Mouse (Mus musculus) testis, adult 2 months (tissue): ENCODE results near the gene Map3k10. TPM values are rescaled to one million over a fixed set of nuclear protein-coding genes. Genes with fewer than 3 reads are reported as not detected.
"Not testable (repeated sequence)": the region's sequence is repeated elsewhere in the genome, so short reads cannot be mapped to it uniquely, and the experiment has no call there.

ENCODE experiments used
- H3K27ac ChIP-seq: fragments of 200-500 bp; 2 replicates; pipeline ENCODE4 v1.5.1; 2012; ENCODE audit warnings: low read depth, low read length; ENCODE audit not compliant: control insufficient read depth, insufficient read depth
- H3K27me3 ChIP-seq: fragments of 200-500 bp; 2 replicates; pipeline ENCODE4 v1.6.1; 2012; ENCODE audit warnings: mild to moderate bottlenecking, low read length, moderate library complexity; ENCODE audit not compliant: control insufficient read depth, insufficient read depth
- H3K36me3 ChIP-seq: fragments of 200-500 bp; 2 replicates; pipeline ENCODE4 v1.6.1; 2012; ENCODE audit warnings: mild to moderate bottlenecking, low read length; ENCODE audit not compliant: control insufficient read depth, insufficient read depth
- H3K4me1 ChIP-seq: fragments of 200-500 bp; 2 replicates; pipeline ENCODE4 v1.6.1; 2012; ENCODE audit warnings: low read length; ENCODE audit not compliant: control insufficient read depth, insufficient read depth
- H3K4me3 ChIP-seq: fragments of 200-500 bp; 2 replicates; pipeline ENCODE4 v1.5.1; 2012; ENCODE audit warnings: low read depth, mild to moderate bottlenecking, low read length, moderate library complexity, mixed read lengths; ENCODE audit not compliant: control insufficient read depth
- CTCF ChIP-seq: fragments of 200-500 bp; IDR thresholded peaks from 2 replicates; pipeline ENCODE4 v1.5.1; 2012; ENCODE audit warnings: low read depth, mild to moderate bottlenecking, inconsistent platforms, low read length, moderate library complexity; ENCODE audit not compliant: control insufficient read depth, insufficient read depth, insufficient replicate concordance
- POLR2A ChIP-seq: fragments of 200-500 bp; IDR thresholded peaks from 2 replicates; pipeline ENCODE4 v1.6.1; 2012; ENCODE audit warnings: low read depth, mild to moderate bottlenecking, inconsistent platforms, low read length, moderate library complexity; ENCODE audit not compliant: control insufficient read depth
- polyA plus RNA-seq: library from polyadenylated mRNA; depleted of rRNA; stranded (reverse); fragments of >200 nt; gene quantifications from 2 replicates; pipeline ENCODE4 v1.2.3, GENCODE M21; 2012

Map3k10 gene
- polyA plus RNA-seq, 1 experiment: 26.6 TPM

DNA sequence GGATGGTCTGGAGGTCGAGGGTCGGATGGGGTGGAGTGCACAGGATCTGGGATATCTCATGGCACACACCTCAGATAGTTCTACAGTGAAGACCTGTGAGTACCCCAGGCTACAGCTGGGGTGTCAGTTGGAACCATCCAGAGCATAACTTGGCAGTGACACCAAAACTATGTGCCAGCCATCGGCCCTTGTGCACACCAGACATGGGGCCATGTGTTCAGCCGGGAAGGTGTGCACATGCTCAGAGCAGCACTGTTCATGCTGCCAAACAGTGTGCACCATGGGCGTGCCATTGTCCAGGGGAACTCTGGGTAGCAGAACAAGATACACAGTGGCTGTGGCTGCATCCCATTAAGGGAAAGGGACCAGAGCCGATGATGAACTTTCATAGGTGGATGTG is 39.7 kb downstream of the Map3k10 start:
- H3K27me3 ChIP-seq: no peaks in the 10 kb centered on the region
- TF ChIP-seq CTCF (no peak), POLR2A (no peak)
- peaks cover 1% of the 10 kb centered on the region for H3K36me3 ChIP-seq
- H3K4me3 ChIP-seq: no peak overlapping the region
- H3K27ac ChIP-seq: no peak overlapping the region
- H3K4me1 ChIP-seq: no peaks in the 10 kb centered on the region

DNA sequence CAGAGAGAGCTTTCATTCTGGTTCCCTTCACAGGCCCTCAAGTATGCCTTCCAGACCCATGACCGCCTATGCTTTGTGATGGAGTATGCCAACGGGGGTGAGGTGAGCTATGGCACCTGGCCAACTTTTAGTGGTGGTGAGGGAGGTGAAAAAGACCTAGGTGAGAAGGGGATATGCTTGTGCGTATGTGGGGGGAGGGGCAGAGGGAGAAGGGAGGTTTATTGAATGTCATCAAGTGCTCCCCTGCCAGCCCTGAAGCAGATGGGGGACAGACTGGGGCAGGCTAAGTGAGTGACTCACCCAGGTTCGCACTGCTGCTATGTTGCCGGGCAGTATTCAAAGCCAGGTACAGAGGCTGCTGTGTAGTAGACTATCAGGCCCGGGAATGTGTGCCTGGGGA is 41.2 kb downstream of the Map3k10 start:
- Histone ChIP-seq H3K4me3 (no peak overlapping the region), H3K36me3 (peaks cover 1% of the 10 kb centered on the region), H3K27ac (no peak overlapping the region), H3K4me1 (no peaks in the 10 kb centered on the region), H3K27me3 (no peaks in the 10 kb centered on the region)
- TF ChIP-seq CTCF (no peak), POLR2A (no peak)

DNA sequence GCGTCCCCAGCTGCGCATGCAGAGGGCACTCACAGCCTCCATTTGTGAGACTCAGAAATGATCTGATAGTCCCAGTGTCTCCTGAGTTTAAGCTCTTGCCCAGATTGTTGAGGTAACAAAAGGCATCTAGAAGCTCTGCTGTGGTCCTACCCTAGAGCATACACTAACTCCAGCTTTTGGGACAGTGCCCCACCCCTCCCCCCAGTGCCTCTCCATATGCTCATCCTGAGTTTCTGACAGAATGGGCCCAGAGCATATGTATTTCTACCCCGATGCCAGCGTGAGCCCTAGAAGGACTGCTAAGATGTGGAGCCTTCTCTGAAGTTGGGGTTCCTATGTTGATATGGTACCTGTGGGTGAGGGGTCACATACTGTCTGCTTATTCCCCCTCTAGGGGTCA is 43.0 kb downstream of the Map3k10 start:
- Histone ChIP-seq H3K36me3 (peaks cover 1% of the 10 kb centered on the region), H3K27ac (no peak overlapping the region), H3K4me1 (no peaks in the 10 kb centered on the region), H3K4me3 (no peak overlapping the region), H3K27me3 (no peaks in the 10 kb centered on the region)
- TF ChIP-seq POLR2A (no peak), CTCF (no peak)

DNA sequence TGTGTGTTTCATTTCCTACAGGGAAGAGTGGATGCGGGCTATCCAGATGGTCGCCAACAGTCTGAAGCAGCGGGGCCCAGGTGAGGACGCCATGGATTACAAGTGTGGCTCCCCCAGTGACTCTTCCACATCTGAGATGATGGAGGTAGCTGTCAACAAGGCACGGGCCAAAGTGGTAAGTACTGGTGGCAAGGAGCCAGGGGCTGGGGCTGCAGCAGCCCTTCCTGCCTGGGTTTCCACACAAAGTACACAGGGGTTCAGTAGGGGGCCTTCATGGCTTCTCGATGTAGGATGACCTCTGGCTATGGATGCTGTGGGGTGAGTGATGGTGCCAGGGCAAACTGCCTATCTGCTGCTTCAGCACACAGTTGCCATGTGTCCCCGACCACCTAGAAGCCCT is 45.6 kb downstream of the Map3k10 start:
- not testable (repeated sequence) for H3K27ac ChIP-seq, H3K36me3 ChIP-seq, H3K4me3 ChIP-seq, H3K27me3 ChIP-seq, H3K4me1 ChIP-seq

DNA sequence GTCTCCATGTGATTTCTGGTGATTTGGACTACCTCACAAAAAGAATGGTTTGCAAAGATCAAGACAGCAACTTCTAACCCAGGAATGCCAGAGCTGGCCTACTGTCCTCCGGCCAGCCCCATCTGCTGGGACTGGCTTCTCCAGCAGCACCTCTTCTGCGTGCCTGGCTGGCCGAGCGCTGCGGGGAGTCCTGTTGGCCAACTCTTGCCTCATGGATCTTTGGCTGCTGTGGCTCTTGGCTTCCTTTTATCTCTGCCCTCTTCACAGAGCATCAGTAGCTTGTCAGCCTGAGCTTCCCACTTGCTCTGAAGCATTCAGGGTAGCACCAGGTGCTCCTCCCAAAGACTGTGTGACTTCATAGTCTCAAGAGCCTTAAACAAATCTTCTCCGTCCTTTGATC is 46.2 kb downstream of the Map3k10 start:
- Histone ChIP-seq H3K36me3 (peaks cover 1% of the 10 kb centered on the region), H3K27ac (no peak overlapping the region)
- no peak for TF ChIP-seq POLR2A

DNA sequence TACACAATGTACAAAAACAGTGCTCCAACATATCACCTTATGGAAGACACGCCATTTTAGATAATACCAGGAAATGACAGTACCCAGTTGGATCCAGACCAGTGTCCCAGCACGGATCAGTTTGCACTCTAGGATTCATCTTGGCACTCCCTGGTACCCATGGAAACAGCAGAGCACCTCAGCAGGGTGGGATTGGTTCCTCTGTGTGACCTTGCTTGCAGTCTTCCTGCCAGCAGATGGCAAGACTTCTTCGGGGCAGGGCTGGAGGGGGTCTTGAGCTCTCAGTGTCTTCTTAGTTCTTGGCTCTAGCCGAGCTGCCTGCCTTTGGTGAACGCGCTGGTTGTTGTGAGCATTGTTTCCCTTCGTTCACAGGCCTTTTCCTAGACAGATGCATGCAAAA is 46.7 kb downstream of the Map3k10 start:
- TF ChIP-seq CTCF (no peak), POLR2A (no peak)
- Histone ChIP-seq H3K4me1 (no peaks in the 10 kb centered on the region), H3K27me3 (no peaks in the 10 kb centered on the region), H3K36me3 (peaks cover 1% of the 10 kb centered on the region), H3K27ac (no peak overlapping the region), H3K4me3 (no peak overlapping the region)

More for the DNA sequence above, 46.2 kb downstream of the Map3k10 start:
- H3K27me3 ChIP-seq: no peaks in the 10 kb centered on the region
- no peaks in the 10 kb centered on the region for H3K4me1 ChIP-seq
- no peak overlapping the region for H3K4me3 ChIP-seq

DNA sequence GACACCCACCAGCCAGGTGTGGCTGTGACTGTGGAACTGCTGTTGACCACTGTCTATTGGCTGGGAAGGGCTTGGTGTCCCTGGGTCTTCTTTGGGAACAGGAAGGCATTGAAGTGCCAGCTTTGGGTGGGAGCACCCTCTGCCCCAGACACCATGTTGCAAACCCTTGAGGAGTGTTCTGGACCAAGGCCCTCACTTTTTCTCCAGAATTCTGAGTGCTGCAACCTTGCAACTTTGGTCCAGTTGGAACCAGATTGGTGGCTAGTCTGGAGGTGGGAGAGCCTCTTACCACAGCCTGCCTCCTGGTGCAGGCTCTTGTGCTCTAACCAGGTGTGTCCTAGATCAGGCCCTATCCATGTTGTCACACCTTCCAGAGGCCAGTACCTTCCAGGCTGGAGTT is 49.4 kb downstream of the Map3k10 start:
- H3K27me3 ChIP-seq: no peaks in the 10 kb centered on the region
- no peaks in the 10 kb centered on the region for H3K4me1 ChIP-seq
- H3K4me3 ChIP-seq: no peak overlapping the region
- H3K36me3 ChIP-seq: peaks cover 2% of the 10 kb centered on the region
- TF ChIP-seq POLR2A: no peak
- TF ChIP-seq CTCF: no peak
- no peak overlapping the region for H3K27ac ChIP-seq

DNA sequence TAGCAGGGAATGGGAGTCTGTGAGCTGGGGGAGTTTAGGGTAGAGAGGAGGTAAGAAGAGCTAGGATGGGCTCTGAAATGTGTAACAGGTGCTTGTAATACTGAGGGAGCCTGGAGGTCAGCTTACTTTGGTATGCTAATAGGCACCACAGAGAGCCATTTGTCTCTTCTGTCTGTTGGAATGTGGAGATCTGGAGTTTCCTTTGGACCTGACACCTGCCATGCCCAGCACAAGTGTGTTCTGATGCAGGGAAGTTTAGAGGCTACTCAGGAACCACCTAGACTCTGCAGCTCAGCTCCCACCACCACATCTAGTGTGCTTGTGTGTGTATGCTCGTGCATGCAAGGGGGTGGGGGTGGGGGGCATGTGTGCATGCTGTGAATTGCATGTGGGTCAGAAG is 52.2 kb downstream of the Map3k10 start:
- H3K4me3 ChIP-seq: no peak overlapping the region
- H3K4me1 ChIP-seq: no peaks in the 10 kb centered on the region
- no peak for TF ChIP-seq CTCF
- peaks cover 2% of the 10 kb centered on the region for H3K36me3 ChIP-seq
- H3K27ac ChIP-seq: no peak overlapping the region
- H3K27me3 ChIP-seq: no peaks in the 10 kb centered on the region
